Mouse (Mus musculus) forebrain, embryonic 14.5 days (tissue): ENCODE results near the gene Celsr1. TPM values are rescaled to one million over a fixed set of nuclear protein-coding genes. Genes with fewer than 3 reads are reported as not detected.
A peak's percentile ranks its signal among the peaks of the same experiment; 100 is the strongest.
"Not testable (repeated sequence)": the region's sequence is repeated elsewhere in the genome, so short reads cannot be mapped to it uniquely, and the experiment has no call there.

ENCODE experiments used
- ATAC-seq: fragments of 200-750 bp; cut with Nextera tagmentation; 2 replicates; pipeline ENCODE4 v1.8.0; 2017; ENCODE audit warnings: mild to moderate bottlenecking, moderate library complexity
- DNase-seq: peaks from one replicate; pipeline ENCODE4 v3.0.0-alpha.2; 2015; ENCODE audit warnings: low spot score
- H3K27ac ChIP-seq: fragments of 300-500 bp; sonication (generic); 2 replicates; pipeline ENCODE4 v1.5.1; 2014; ENCODE audit warnings: low read depth, mild to moderate bottlenecking, control low read depth, low read length, moderate library complexity
- H3K27me3 ChIP-seq: fragments of 300-500 bp; sonication (generic); replicated peaks from 2 replicates; pipeline ENCODE4 v1.6.1; 2014; ENCODE audit warnings: low read length, control low read depth, mixed read lengths; ENCODE audit not compliant: control insufficient read depth, insufficient read depth
- H3K36me3 ChIP-seq: fragments of 300-500 bp; sonication (generic); 2 replicates; pipeline ENCODE4 v1.6.1; 2014; ENCODE audit warnings: low read length, control low read depth; ENCODE audit not compliant: control insufficient read depth, insufficient read depth
- H3K4me1 ChIP-seq: fragments of 300-500 bp; sonication (generic); 2 replicates; pipeline ENCODE4 v1.6.1; 2014; ENCODE audit warnings: antibody characterized with exemption, low read length, control low read depth; ENCODE audit not compliant: control insufficient read depth, insufficient read depth
- H3K4me2 ChIP-seq: fragments of 300-500 bp; sonication (generic); 2 replicates; pipeline ENCODE4 v1.6.1; 2014; ENCODE audit warnings: mild to moderate bottlenecking, control low read depth, low read length
- H3K4me3 ChIP-seq: fragments of 300-500 bp; sonication (generic); 2 replicates; pipeline ENCODE4 v1.5.1; 2014; ENCODE audit warnings: low read depth, low read length, control low read depth
- H3K9ac ChIP-seq: fragments of 300-500 bp; sonication (generic); 2 replicates; pipeline ENCODE4 v1.6.1; 2014; ENCODE audit warnings: mild to moderate bottlenecking, low read length, control low read depth, moderate library complexity
- H3K9me3 ChIP-seq: fragments of 300-500 bp; sonication (generic); replicated peaks from 2 replicates; pipeline ENCODE4 v1.6.1; 2016; ENCODE audit warnings: low read length, control low read depth, mixed read lengths; ENCODE audit not compliant: control insufficient read depth
- WGBS: fragments of 180-500 bp; shearing (Covaris S2); extraction: QIAGEN DNeasy Blood & Tissue Kit; methylation state at CpG from one replicate; pipeline ENCODE4 v1.1.7; 2014; 5-methylcytosine and 5-hydroxymethylcytosine counted together
- polyA plus RNA-seq: library from polyadenylated mRNA; unstranded; fragments of >200 nt; fragmentation: Nextera tagmentation; extraction: Ambion mirVana; gene quantifications from 2 replicates; pipeline ENCODE4 v1.2.1, GENCODE M21; 2014

The Celsr1 gene
- polyA plus RNA-seq, 1 experiment from 2014 or later: 9.6 TPM

- peak overlapping the region; percentile 94 for H3K4me3 ChIP-seq
- H3K9ac ChIP-seq: peak overlapping the region; percentile 97
- H3K4me2 ChIP-seq: peak overlapping the region; percentile 94
- WGBS: 75% methylated on average over 7 of the region's 7 CpGs
- H3K36me3 ChIP-seq: no peaks in the 10 kb centered on the region
- no peak for DNase-seq
- no peaks in the 10 kb centered on the region for H3K9me3 ChIP-seq
- H3K27me3 ChIP-seq: no peaks in the 10 kb centered on the region
- peaks cover 40% of the 10 kb centered on the region for H3K4me1 ChIP-seq
- ATAC-seq: no peak
- no peak overlapping the region for H3K27ac ChIP-seq
Observed at GRCm38 (mm10) chr15:86059835-86060380, 26.3 kb upstream of the Celsr1 start.

GRCm38 (mm10) chr15:86058931-86059834 is 25.6 kb upstream of the Celsr1 start:
- Histone ChIP-seq H3K4me2 (peak overlapping the region; percentile 94), H3K4me1 (peaks cover 40% of the 10 kb centered on the region), H3K9ac (peak overlapping the region; percentile 97), H3K4me3 (peak overlapping the region; percentile 94), H3K27ac (peak overlapping the region; percentile 87), H3K27me3 (no peaks in the 10 kb centered on the region), H3K36me3 (no peaks in the 10 kb centered on the region), H3K9me3 (no peaks in the 10 kb centered on the region)
- ATAC-seq (peak; percentile 71), DNase-seq (peak; percentile 51)
- WGBS: under 1% methylated on average over 43 of the region's 49 CpGs

- under 1% methylated on average over 49 of the region's 70 CpGs for WGBS
- peaks cover 40% of the 10 kb centered on the region for H3K4me1 ChIP-seq
- peak overlapping the region; percentile 94 for H3K4me3 ChIP-seq
- H3K9me3 ChIP-seq: no peaks in the 10 kb centered on the region
- ATAC-seq: peak; percentile 82
- peak overlapping the region; percentile 87 for H3K27ac ChIP-seq
- H3K36me3 ChIP-seq: no peaks in the 10 kb centered on the region
- DNase-seq: peak; percentile 94
- H3K4me2 ChIP-seq: peak overlapping the region; percentile 94
- peak overlapping the region; percentile 97 for H3K9ac ChIP-seq
- no peaks in the 10 kb centered on the region for H3K27me3 ChIP-seq
Observed at GRCm38 (mm10) chr15:86058394-86058915, 24.9 kb upstream of the Celsr1 start.

GRCm38 (mm10) chr15:86057908-86058307 is 24.3 kb upstream of the Celsr1 start:
- Histone ChIP-seq H3K4me2 (peak overlapping the region; percentile 94), H3K4me3 (peak overlapping the region; percentile 94), H3K27me3 (no peaks in the 10 kb centered on the region), H3K9me3 (no peaks in the 10 kb centered on the region), H3K36me3 (no peaks in the 10 kb centered on the region), H3K4me1 (peaks cover 40% of the 10 kb centered on the region), H3K9ac (peak overlapping the region; percentile 97), H3K27ac (peak overlapping the region; percentile 87)
- ATAC-seq (0 out of 2 replicates have a peak, but pooled peaks have one; percentile 18), DNase-seq (no peak)
- WGBS: 6% methylated on average over 7 of the region's 7 CpGs

GRCm38 (mm10) chr15:86057413-86057812 is 23.8 kb upstream of the Celsr1 start, which contains the start of gene Gramd4:
TSS of gene Gramd4 (plus strand) at chr15:86057695.
- WGBS: 22% methylated on average over 6 of the region's 6 CpGs
- peak within 1 kb of the TSS; percentile 94 for H3K4me3 ChIP-seq
- H3K27ac ChIP-seq: peak within 1 kb of the TSS; percentile 87
- H3K9ac ChIP-seq: peak within 1 kb of the TSS; percentile 97
- no peaks in the 10 kb centered on the region for H3K9me3 ChIP-seq
- H3K4me2 ChIP-seq: peak within 1 kb of the TSS; percentile 94
- peaks cover 36% of the 10 kb centered on the region for H3K4me1 ChIP-seq
- DNase-seq: no peak
- H3K27me3 ChIP-seq: no peaks in the 10 kb centered on the region
- ATAC-seq: no peak
- H3K36me3 ChIP-seq: no peaks in the 10 kb centered on the region

GRCm38 (mm10) chr15:86056221-86056760 is 22.7 kb upstream of the Celsr1 start:
- ATAC-seq: no peak
- DNase-seq: no peak
- Histone ChIP-seq H3K4me2 (no peak overlapping the region), H3K36me3 (no peaks in the 10 kb centered on the region), H3K27ac (no peak overlapping the region), H3K4me1 (peaks cover 28% of the 10 kb centered on the region), H3K27me3 (no peaks in the 10 kb centered on the region), H3K4me3 (no peak overlapping the region), H3K9me3 (no peaks in the 10 kb centered on the region), H3K9ac (no peak overlapping the region)
- WGBS: 96% methylated on average over 5 of the region's 5 CpGs

GRCm38 (mm10) chr15:86054861-86055260 is 21.3 kb upstream of the Celsr1 start:
- not testable (repeated sequence) for H3K4me3 ChIP-seq, ATAC-seq

GRCm38 (mm10) chr15:86053890-86054536 is 20.4 kb upstream of the Celsr1 start:
- Histone ChIP-seq H3K4me1 (peaks cover 8% of the 10 kb centered on the region; the same call in 1 of the 2 replicates), H3K36me3 (no peaks in the 10 kb centered on the region), H3K9ac (no peak overlapping the region), H3K27me3 (no peaks in the 10 kb centered on the region), H3K4me3 (no peak overlapping the region), H3K27ac (no peak overlapping the region), H3K9me3 (no peaks in the 10 kb centered on the region), H3K4me2 (no peak overlapping the region)
- 39% methylated on average over 2 of the region's 2 CpGs for WGBS
- DNase-seq (peak; percentile 91), ATAC-seq (peak; percentile 25)

More at GRCm38 (mm10) chr15:86054861-86055260, 21.3 kb upstream of the Celsr1 start:
- H3K9me3 ChIP-seq, H3K9ac ChIP-seq, H3K36me3 ChIP-seq, DNase-seq, H3K27me3 ChIP-seq, H3K4me2 ChIP-seq, H3K27ac ChIP-seq: not testable (repeated sequence)
- peaks cover 14% of the 10 kb centered on the region for H3K4me1 ChIP-seq
- WGBS: 73% methylated on average over 3 of the region's 3 CpGs
